Mouse (Mus musculus): ENCODE measurements at regions not wholly inside any gene's neighbourhood (a gene's known extent, or its start where the extent isn't known, plus 50 kb on each side); places are given as distances from the start of the nearest gene placed in this dataset.

- DNase-seq (ENCODE audit: low read depth, low spot score) = no peak
Measured at GRCm38 (mm10) chr6:36058206-36058605, 329.7 kb upstream of the Chrm2 start.

- DNase-seq (ENCODE audit: low read depth, low spot score) = no peak
Measured at GRCm38 (mm10) chr6:36060411-36060810, 327.5 kb upstream of the Chrm2 start.

- DNase-seq (ENCODE audit: low read depth, low spot score) = no peak
Measured at GRCm38 (mm10) chr6:36064919-36065318, 323.0 kb upstream of the Chrm2 start.

- no peak for DNase-seq (ENCODE audit: low read depth, low spot score)
Measured at GRCm38 (mm10) chr6:36068690-36069089, 319.2 kb upstream of the Chrm2 start.

- DNase-seq (ENCODE audit: low read depth, low spot score) = no peak
Measured at GRCm38 (mm10) chr6:36079559-36079958, 308.3 kb upstream of the Chrm2 start.

GRCm38 (mm10) chr6:36093584-36093983, 294.3 kb upstream of the Chrm2 start:
- no peak for DNase-seq (ENCODE audit: low read depth, low spot score)

GRCm38 (mm10) chr6:36094075-36094474, 293.8 kb upstream of the Chrm2 start:
- DNase-seq (ENCODE audit: low read depth, low spot score) = no peak

GRCm38 (mm10) chr6:36097391-36097790, 290.5 kb upstream of the Chrm2 start:
- no peak for DNase-seq (ENCODE audit: low read depth, low spot score)

- DNase-seq (ENCODE audit: low read depth, low spot score) = no peak
Measured at GRCm38 (mm10) chr6:36098179-36098578, 289.7 kb upstream of the Chrm2 start.

GRCm38 (mm10) chr6:36108830-36109229, 279.1 kb upstream of the Chrm2 start:
- DNase-seq (ENCODE audit: low read depth, low spot score) = no peak

GRCm38 (mm10) chr6:36137223-36137622, 250.7 kb upstream of the Chrm2 start:
- DNase-seq (ENCODE audit: low read depth, low spot score) = no peak

GRCm38 (mm10) chr6:36147267-36147666, 240.6 kb upstream of the Chrm2 start:
- DNase-seq (ENCODE audit: low read depth, low spot score) = no peak

- DNase-seq (ENCODE audit: low read depth, low spot score) = no peak
Measured at GRCm38 (mm10) chr6:36174514-36174913, 213.4 kb upstream of the Chrm2 start.

GRCm38 (mm10) chr6:36175112-36175511, 212.8 kb upstream of the Chrm2 start:
- DNase-seq (ENCODE audit: low read depth, low spot score) = no peak

- no peak for DNase-seq (ENCODE audit: low read depth, low spot score)
Measured at GRCm38 (mm10) chr6:36179895-36180294, 208.0 kb upstream of the Chrm2 start.

- DNase-seq (ENCODE audit: low read depth, low spot score) = no peak
Measured at GRCm38 (mm10) chr6:36182698-36183097, 205.2 kb upstream of the Chrm2 start.

GRCm38 (mm10) chr6:36206666-36207065, 181.2 kb upstream of the Chrm2 start:
- no peak for DNase-seq (ENCODE audit: low read depth, low spot score)

- DNase-seq (ENCODE audit: low read depth, low spot score) = no peak
Measured at GRCm38 (mm10) chr6:36221308-36221707, 166.6 kb upstream of the Chrm2 start.

GRCm38 (mm10) chr6:36234438-36234837, 153.4 kb upstream of the Chrm2 start:
- no peak for DNase-seq (ENCODE audit: low read depth, low spot score)

GRCm38 (mm10) chr6:36247027-36247426, 140.9 kb upstream of the Chrm2 start:
- DNase-seq (ENCODE audit: low read depth, low spot score) = no peak

- DNase-seq (ENCODE audit: low read depth, low spot score) = no peak
Measured at GRCm38 (mm10) chr6:36248219-36248618, 139.7 kb upstream of the Chrm2 start.

- peak; percentile 16 for DNase-seq (ENCODE audit: low read depth, low spot score)
Measured at GRCm38 (mm10) chr6:36249047-36249446, 138.8 kb upstream of the Chrm2 start.

- DNase-seq (ENCODE audit: low read depth, low spot score) = no peak
Measured at GRCm38 (mm10) chr6:36266717-36267402, 121.0 kb upstream of the Chrm2 start.

- DNase-seq (ENCODE audit: low read depth, low spot score) = no peak
Measured at GRCm38 (mm10) chr6:36286664-36287063, 101.2 kb upstream of the Chrm2 start.

All from embryo, embryonic 11.5 days (tissue).